Mouse (Mus musculus) spleen, adult 18-20 months (tissue): Measurements from ENCODE around the gene Stx1a.
A peak's percentile ranks its signal among the peaks of the same experiment; 100 is the strongest.

ENCODE experiments used
- DNase-seq, 2 experiments: peaks; one replicate each; pipeline ENCODE4 v3.0.0; 2022; ENCODE audit warnings: mixed read lengths in 2 of 2

The Stx1a gene

GRCm38 (mm10) chr5:135023344-135024173 lies at the start of gene Stx1a:
TSS of gene Stx1a (plus strand) at chr5:135023482.
- peak; percentile 69 to 74 for DNase-seq

- no peak for DNase-seq
Observed at GRCm38 (mm10) chr5:134973526-134973925, 49.8 kb upstream of the Stx1a start.

- DNase-seq: no peak
Observed at GRCm38 (mm10) chr5:134974294-134974693, 49.0 kb upstream of the Stx1a start.

GRCm38 (mm10) chr5:134974921-134975320 lies 48.4 kb upstream of the Stx1a start:
- DNase-seq: no peak

- no peak for DNase-seq
Observed at GRCm38 (mm10) chr5:134976164-134976563, 47.1 kb upstream of the Stx1a start.

- no peak for DNase-seq
Observed at GRCm38 (mm10) chr5:134976577-134977250, 46.6 kb upstream of the Stx1a start.

GRCm38 (mm10) chr5:134977837-134978236 lies 45.4 kb upstream of the Stx1a start:
- no peak for DNase-seq

GRCm38 (mm10) chr5:134981149-134981548 lies 42.1 kb upstream of the Stx1a start:
- DNase-seq: no peak

- DNase-seq: no peak
Observed at GRCm38 (mm10) chr5:134983111-134983510, 40.2 kb upstream of the Stx1a start.

GRCm38 (mm10) chr5:134983771-134984170 lies 39.5 kb upstream of the Stx1a start:
- DNase-seq: no peak

- DNase-seq: no peak
Observed at GRCm38 (mm10) chr5:134985633-134986297, 37.5 kb upstream of the Stx1a start, which contains the start of gene Cldn3. TSS of gene Cldn3 (plus strand) at chr5:134986214.

GRCm38 (mm10) chr5:134986298-134987268 lies 36.7 kb upstream of the Stx1a start:
- no peak for DNase-seq

GRCm38 (mm10) chr5:134989166-134989565 lies 34.1 kb upstream of the Stx1a start:
- DNase-seq: no peak

- no peak for DNase-seq
Observed at GRCm38 (mm10) chr5:134989741-134990140, 33.5 kb upstream of the Stx1a start.

GRCm38 (mm10) chr5:134992566-134992965 lies 30.7 kb upstream of the Stx1a start:
- no peak for DNase-seq

GRCm38 (mm10) chr5:134998359-134998758 lies 24.9 kb upstream of the Stx1a start:
- no peak for DNase-seq

- no peak for DNase-seq
Observed at GRCm38 (mm10) chr5:134999797-135000196, 23.5 kb upstream of the Stx1a start.

- DNase-seq: no peak
Observed at GRCm38 (mm10) chr5:135000751-135001150, 22.5 kb upstream of the Stx1a start.

- DNase-seq: no peak
Observed at GRCm38 (mm10) chr5:135001309-135001708, 22.0 kb upstream of the Stx1a start.

GRCm38 (mm10) chr5:135002151-135002550 lies 21.1 kb upstream of the Stx1a start:
- no peak for DNase-seq

- no peak for DNase-seq
Observed at GRCm38 (mm10) chr5:135007802-135008571, 15.3 kb upstream of the Stx1a start.
